Mouse (Mus musculus): ENCODE data around the gene Zfp526.

DNA sequence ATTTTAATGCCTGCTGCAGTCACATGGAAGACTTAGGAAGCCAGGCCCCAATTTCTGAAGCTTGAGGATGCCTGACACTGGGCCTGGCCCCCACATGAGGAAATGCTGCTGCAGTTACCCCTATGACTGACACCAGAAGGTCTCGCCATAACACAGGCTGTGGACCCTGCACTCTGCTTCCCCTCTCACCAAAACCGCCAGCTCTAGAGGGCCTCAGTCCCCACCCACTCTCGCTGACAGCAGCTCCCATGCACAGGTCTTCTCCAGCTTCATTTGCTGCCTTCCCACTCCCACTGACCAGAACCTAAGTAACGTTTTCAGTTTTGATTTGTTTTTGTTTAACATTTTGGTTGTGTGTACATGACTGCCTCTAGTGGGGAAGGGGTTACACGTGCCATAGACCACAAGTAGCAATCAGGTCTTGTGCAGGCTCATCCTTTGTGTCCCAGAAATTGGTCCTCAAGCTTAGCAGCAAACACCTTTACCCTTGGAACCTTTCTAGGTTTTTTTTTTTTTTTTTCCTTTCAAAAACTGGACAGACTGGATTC lies 10.9 kb downstream of the Zfp526 start:
- TF ChIP-seq CTCF (IDR thresholded peaks at IDR 0.05; ENCODE audit: control insufficient read depth, insufficient read depth, insufficient read length), result no peak
- no peak for TF ChIP-seq CEBPB (IDR thresholded peaks at IDR 0.05; ENCODE audit: low read depth)
- no peak for TF ChIP-seq MAX (IDR thresholded peaks at IDR 0.05)
